Mouse (Mus musculus) layer of hippocampus, postnatal 36 days (tissue): ENCODE measurements around the gene Dock4. TPM values are rescaled to one million over a fixed set of nuclear protein-coding genes. Genes with fewer than 3 reads are reported as not detected.

Experiments used
- DNase-seq, 2 experiments: peaks; one replicate each; pipeline ENCODE4 v3.0.0; 2022
- total RNA-seq, 2 experiments: library from RNA; stranded (reverse); gene quantifications; 2 replicates each; pipeline ENCODE4 v1.2.3; 2021

Dock4 gene
- total RNA-seq, 2 experiments from 2014 or later: 237 to 255 TPM

- no peak for DNase-seq
Observed at GRCm38 (mm10) chr12:40657229-40657885, 211.6 kb downstream of the Dock4 start.

GRCm38 (mm10) chr12:40659689-40660088 lies 213.9 kb downstream of the Dock4 start:
- DNase-seq: no peak

- no peak for DNase-seq
Observed at GRCm38 (mm10) chr12:40669460-40669859, 223.7 kb downstream of the Dock4 start.

GRCm38 (mm10) chr12:40670766-40671165 lies 225.0 kb downstream of the Dock4 start:
- no peak for DNase-seq

- DNase-seq: no peak
Observed at GRCm38 (mm10) chr12:40679713-40680112, 234.0 kb downstream of the Dock4 start.

- DNase-seq: no peak
Observed at GRCm38 (mm10) chr12:40680551-40680950, 234.8 kb downstream of the Dock4 start.

- no peak for DNase-seq
Observed at GRCm38 (mm10) chr12:40691444-40691843, 245.7 kb downstream of the Dock4 start.

GRCm38 (mm10) chr12:40694082-40694721 lies 248.4 kb downstream of the Dock4 start:
- no peak for DNase-seq

- no peak for DNase-seq
Observed at GRCm38 (mm10) chr12:40698330-40698729, 252.6 kb downstream of the Dock4 start.

GRCm38 (mm10) chr12:40702233-40702792 lies 256.6 kb downstream of the Dock4 start:
- no peak for DNase-seq

GRCm38 (mm10) chr12:40704296-40704695 lies 258.5 kb downstream of the Dock4 start:
- DNase-seq: no peak

- no peak for DNase-seq
Observed at GRCm38 (mm10) chr12:40707108-40707507, 261.4 kb downstream of the Dock4 start.

- DNase-seq: no peak
Observed at GRCm38 (mm10) chr12:40709094-40709493, 263.3 kb downstream of the Dock4 start.

- DNase-seq: no peak
Observed at GRCm38 (mm10) chr12:40712235-40712634, 266.5 kb downstream of the Dock4 start.

GRCm38 (mm10) chr12:40714288-40714687 lies 268.5 kb downstream of the Dock4 start:
- DNase-seq: no peak

- no peak for DNase-seq
Observed at GRCm38 (mm10) chr12:40715174-40715573, 269.4 kb downstream of the Dock4 start.

- DNase-seq: no peak
Observed at GRCm38 (mm10) chr12:40728373-40728772, 282.6 kb downstream of the Dock4 start.

- DNase-seq: no peak
Observed at GRCm38 (mm10) chr12:40730756-40731155, 285.0 kb downstream of the Dock4 start.

- no peak for DNase-seq
Observed at GRCm38 (mm10) chr12:40745501-40745900, 299.7 kb downstream of the Dock4 start.

GRCm38 (mm10) chr12:40746081-40746480 lies 300.3 kb downstream of the Dock4 start:
- DNase-seq: no peak

GRCm38 (mm10) chr12:40759281-40759680 lies 313.5 kb downstream of the Dock4 start:
- no peak for DNase-seq

GRCm38 (mm10) chr12:40767258-40767816 lies 321.6 kb downstream of the Dock4 start:
- no peak for DNase-seq

- no peak for DNase-seq
Observed at GRCm38 (mm10) chr12:40773091-40773490, 327.3 kb downstream of the Dock4 start.

- no peak for DNase-seq
Observed at GRCm38 (mm10) chr12:40781554-40781953, 335.8 kb downstream of the Dock4 start.
